Mouse (Mus musculus) G1E (cell line): ENCODE measurements around the gene Prdx2.

Source experiments
- CTCF ChIP-seq: IDR thresholded peaks from 2 replicates; pipeline ENCODE4 v1.5.1; 2012; ENCODE audit warnings: low read depth, low read length, inconsistent platforms, mixed read lengths
- GATA1 ChIP-seq: IDR thresholded peaks from 2 replicates; pipeline ENCODE4 v1.6.1; 2012; ENCODE audit warnings: borderline replicate concordance, low read length, inconsistent platforms, mixed read lengths
- GATA2 ChIP-seq: IDR thresholded peaks from 2 replicates; pipeline ENCODE4 v1.6.1; 2012; ENCODE audit warnings: low read depth, low read length, inconsistent platforms, borderline replicate concordance
- POLR2AphosphoS5 ChIP-seq: IDR thresholded peaks from 2 replicates; pipeline ENCODE4 v1.6.1; 2012; ENCODE audit warnings: low read depth, low read length, inconsistent platforms; ENCODE audit not compliant: insufficient replicate concordance
- TAL1 ChIP-seq: conservative IDR thresholded peaks from 2 replicates; pipeline ENCODE4 v1.6.1; 2012; ENCODE audit warnings: low read depth, low read length, inconsistent platforms, mixed read lengths

DNA sequence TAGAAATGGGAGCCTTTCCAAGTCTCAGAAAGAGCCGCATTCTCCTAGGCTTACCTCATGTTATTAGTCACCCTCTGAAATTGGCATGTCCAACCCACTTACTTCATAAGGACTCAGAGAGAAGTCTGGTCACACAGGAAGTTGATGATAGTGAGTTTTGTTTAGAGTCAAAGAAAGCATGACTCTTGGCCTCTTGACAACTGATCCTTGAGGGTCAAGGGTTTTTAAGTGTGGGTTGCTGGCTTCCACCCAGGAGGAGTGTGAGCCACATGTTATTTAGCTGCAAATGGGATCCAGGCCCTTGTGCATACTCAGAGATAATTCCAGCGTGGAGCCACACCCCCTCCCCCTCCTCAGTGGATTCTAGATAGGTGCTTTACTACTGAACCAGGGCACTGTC is 47.8 kb upstream of the Prdx2 start:
- TF ChIP-seq CTCF (no peak), TAL1 (no peak), GATA1 (no peak), POLR2AphosphoS5 (no peak), GATA2 (no peak)
